Mouse (Mus musculus): ENCODE results near the gene Lef1.
A peak's percentile ranks its signal among the peaks of the same experiment; 100 is the strongest.

Lef1 gene

DNA sequence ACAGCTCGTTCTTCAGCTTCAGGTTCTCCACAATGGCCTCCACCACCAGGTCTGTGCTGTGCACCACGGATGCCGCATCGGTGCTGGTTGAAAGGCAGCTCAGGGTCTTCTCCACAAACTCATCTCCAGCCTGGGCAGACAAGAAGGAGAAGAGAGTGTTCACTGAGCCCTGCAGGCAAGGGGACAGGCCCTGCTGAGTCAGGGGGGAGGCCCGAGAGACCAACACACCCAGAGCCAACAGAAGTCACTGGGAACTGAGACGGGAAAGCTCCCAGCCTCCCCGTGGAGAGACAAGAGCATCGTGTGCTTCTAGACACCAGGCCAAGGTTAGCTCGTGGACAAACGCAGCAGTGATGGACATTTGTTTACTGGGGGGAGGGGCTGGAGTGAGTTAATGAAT, 138.2 kb downstream of the Lef1 start:
- DNase-seq (ENCODE audit: low spot score in 2 of 2): no peak

GRCm38 (mm10) chr3:131250283-131250682, 140.0 kb downstream of the Lef1 start:
- DNase-seq (ENCODE audit: low spot score in 2 of 2): no peak

DNA sequence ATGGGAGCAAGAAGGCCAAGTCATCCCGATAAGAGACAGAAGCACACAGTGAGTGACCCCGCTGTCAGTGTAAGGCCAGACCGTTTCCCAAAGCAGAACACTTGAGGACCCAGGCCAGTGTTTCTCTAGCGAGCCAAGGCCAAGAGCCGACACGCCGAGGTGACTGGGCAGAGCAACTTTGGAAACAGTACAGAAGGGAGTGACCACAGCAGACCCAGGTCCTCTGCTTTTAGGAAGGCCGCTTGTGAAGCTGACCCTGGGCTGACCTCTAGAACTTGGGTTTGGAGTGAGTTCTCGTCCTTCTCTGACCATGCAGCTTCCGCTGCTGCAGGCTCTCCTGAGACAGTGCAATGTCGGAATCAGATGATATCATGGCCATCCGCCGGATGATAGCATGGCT, 140.7 kb downstream of the Lef1 start:
- DNase-seq (ENCODE audit: low spot score in 2 of 2): no peak

- no peak for DNase-seq (ENCODE audit: low spot score in 2 of 2)
Measured at GRCm38 (mm10) chr3:131251601-131252000, 141.3 kb downstream of the Lef1 start.

DNA sequence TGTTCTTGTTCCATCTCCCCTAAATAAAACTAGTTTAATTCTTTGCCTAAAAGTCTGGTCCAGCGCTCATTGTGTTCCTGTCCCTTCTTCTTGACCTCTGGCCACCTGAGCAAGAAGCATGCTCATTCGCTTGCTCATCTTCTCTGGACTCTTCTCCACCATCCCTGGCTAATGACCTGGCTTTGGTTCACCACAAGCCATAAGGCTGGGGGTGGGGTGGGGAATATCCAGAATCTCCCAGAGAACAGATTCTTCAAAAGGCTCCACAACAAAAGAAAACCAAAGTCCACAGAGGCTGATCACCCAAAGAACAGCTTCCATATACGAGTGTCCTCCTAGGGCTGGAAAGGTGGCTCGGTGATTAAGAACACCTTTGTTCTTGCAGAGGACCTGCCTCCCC, 144.7 kb downstream of the Lef1 start:
- DNase-seq (ENCODE audit: low spot score in 2 of 2): no peak

- DNase-seq (ENCODE audit: low spot score in 2 of 2): no peak
Measured at GRCm38 (mm10) chr3:131255399-131255981, 145.2 kb downstream of the Lef1 start.

DNA sequence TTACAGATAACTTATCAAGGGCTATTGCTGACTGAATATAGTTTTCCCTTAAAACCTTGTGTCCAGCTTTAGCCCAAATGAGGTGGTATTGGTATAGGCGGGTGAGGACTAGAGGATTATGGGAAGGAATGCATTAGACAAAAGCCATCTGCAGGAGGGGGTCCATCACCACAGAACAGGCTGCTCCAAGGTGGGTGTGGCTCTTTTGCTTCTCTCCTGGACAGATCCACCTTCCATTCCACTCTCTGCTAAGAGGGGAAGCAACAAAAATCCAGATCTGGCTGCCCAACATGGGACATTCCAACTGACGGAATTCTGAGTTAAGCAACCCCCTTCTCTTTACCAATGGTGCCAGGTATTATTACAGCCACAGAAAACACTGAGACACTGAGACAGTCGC, 148.7 kb downstream of the Lef1 start:
- DNase-seq (ENCODE audit: low spot score in 2 of 2): no peak

DNA sequence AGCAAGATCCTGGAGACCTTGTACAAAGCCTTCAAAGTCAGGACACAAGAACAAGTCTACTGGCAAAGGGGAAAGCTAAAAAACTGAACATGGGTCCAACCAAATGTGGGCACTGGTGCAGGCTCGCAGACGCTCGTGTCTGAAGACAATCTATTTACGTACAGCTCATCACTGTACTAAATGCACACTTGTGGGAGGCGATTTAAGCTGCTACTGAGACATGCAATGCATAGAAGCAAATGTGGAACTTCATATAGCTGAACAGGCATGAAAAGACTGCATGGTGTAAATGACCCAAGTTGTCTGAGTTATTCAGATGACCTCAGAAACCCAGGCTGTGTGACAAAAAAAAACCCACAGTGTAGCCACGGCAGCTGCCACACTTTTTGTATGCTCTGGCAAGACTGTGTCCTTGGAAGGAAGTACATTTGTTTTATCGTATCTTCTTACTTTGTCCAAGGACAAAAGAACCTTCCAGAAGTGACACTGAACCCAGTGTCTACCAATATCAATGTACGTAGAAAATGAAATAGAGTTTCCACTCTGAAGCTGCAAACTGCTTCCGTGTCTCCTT, 149.2 kb downstream of the Lef1 start:
- no peak for DNase-seq (ENCODE audit: low spot score in 2 of 2)

- no peak for DNase-seq (ENCODE audit: low spot score in 2 of 2)
Measured at GRCm38 (mm10) chr3:131260418-131260817, 150.1 kb downstream of the Lef1 start.

- no peak for DNase-seq (ENCODE audit: low spot score in 2 of 2)
Measured at GRCm38 (mm10) chr3:131263766-131264486, 153.7 kb downstream of the Lef1 start.

DNA sequence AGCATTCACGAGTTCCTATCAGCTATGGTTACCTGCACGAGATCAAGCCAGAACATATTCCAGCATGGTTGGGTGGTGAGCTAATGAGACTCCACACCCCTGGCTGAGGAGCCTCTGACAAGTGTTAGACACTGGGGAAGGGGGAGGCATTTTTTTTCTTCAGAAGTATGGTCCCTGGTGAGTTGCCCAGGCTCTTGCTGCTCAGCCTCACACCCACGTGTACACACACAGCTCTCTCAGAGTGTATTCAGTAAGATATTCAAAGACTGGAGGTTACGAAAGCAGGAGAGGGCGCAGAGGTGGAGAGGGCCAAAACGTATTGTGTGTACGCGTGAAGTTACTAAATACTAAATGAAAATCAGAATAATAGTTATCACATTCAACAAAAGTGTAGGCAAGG, 155.2 kb downstream of the Lef1 start:
- no peak for DNase-seq (ENCODE audit: low spot score in 2 of 2)

DNA sequence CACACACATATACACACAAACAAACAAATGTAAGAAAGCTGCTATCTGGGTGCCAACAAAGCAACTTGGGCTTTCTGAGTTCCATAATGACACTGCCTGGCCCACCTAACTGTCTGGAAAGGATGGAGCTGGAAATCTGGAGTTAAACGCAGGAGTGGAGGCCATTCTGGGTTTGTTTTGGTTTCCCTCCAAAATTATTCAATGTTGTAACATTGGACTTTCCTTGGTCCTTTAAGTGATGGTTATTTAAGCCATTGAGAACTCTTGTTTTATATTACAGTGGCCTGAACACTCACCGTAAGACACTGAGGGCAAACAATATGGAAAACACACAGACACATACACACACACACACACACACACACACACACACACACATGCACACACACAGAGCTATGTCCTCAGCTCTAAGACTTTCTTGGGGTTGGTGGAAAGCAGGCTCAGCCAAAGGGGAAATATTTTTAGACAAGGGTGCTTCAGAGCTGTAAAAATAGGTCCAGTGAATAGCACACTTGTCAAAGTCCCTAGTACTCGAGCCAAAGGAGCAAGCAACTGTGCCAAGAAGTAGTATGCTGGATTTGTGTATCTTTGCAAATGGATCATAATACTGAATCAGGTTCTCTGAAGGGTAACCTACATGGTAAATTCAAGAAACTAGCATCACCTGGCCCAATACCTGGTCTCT, 156.2 kb downstream of the Lef1 start:
- no peak for DNase-seq (ENCODE audit: low spot score in 2 of 2)

DNA sequence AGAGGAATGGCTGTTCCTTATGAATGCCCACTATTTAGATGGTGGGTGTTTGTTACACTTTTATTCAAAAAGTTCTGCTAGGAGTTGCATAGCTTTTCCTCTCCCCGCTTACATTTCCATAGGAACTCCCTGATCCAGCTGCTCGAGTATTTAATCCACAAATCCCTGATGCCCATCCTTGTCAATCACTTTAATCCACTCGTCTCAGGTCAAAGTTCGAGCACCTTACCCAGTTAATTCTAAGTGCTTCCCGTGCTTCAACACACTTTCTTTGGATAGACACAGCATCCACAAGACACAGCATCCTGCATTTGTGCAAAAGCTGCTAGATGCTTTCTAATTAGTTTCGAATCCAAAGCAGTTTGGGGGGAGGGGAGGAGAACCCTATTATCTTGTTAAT, 160.1 kb downstream of the Lef1 start:
- DNase-seq (ENCODE audit: low spot score in 2 of 2): no peak

- peak in 1 of 2 experiments; percentile 15 for DNase-seq (ENCODE audit: low spot score in 2 of 2)
Measured at GRCm38 (mm10) chr3:131271157-131271556, 160.9 kb downstream of the Lef1 start.

- peak; percentile 68 to 72 for DNase-seq (ENCODE audit: low spot score in 2 of 2)
Measured at GRCm38 (mm10) chr3:131271559-131272373, 161.5 kb downstream of the Lef1 start, which contains the start of gene Hadh. Gene Hadh, minus strand, starts transcription at chr3:131272101.

DNA sequence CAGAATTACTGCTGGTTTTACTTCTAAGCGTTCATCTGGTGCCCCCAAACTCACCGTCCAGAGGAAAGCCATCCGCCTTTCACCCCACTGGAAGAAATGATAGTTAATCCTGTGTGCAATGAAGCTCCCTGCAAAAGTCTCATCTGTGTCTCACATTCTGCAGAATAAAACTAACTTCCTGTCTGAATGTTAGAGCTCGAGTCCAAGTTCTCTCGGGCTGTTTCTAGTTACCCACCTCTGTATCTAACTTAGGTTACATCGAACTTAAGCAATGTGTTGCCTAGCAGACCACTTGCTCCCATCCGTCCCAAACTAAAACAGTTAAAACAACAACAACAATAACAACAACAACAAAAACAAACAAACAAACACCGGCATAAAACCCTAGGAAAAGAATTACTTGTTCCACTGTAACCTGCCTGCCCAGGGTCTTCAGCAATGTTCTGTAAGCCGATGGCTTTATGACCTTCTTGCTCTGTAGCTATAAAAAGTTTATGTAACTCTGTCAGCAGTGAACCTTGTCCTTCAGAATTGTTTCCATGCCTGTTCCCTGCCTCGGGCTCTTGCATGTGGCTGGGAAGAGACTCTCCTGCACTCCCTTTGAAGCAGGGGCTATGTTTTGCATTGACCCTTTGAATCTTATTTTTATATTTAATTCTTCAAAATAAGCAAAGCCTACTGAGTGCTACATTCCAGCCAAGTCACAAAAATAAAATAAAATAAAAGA, 162.3 kb downstream of the Lef1 start:
- DNase-seq (ENCODE audit: low spot score in 2 of 2): no peak

All from spleen, postnatal 14 days (tissue).